14 mouse cellular contexts compared by ENCODE assay signal in genomic region chr1:172095202-172095601, GRCm38 (mm10). TPM values are rescaled to one million over a fixed set of nuclear protein-coding genes. Genes with fewer than 3 reads are reported as not detected.
A peak's percentile ranks its signal among the peaks of the same experiment; 100 is the strongest.
DNase-seq lines count a peak whose midpoint lies in the region; ATAC-seq and TF ChIP-seq lines count a peak whose summit lies in the region.
"Had no signal": no experiment of that assay in that cellular context is flagged by ENCODE, and none has a peak within 500 bp of the region (broad histone marks: within the 10 kb centered on the region; RNA-seq: fewer than 3 reads in every experiment).

No protein-coding gene starts in this region.

- WGBS in heart, embryonic 16.5 days: 36% methylated on average over 6 of the region's 6 CpGs
- 33% methylated on average over 6 of the region's 6 CpGs for WGBS in hindbrain, postnatal 0 days
- 17% methylated on average over 6 of the region's 6 CpGs for WGBS in midbrain, embryonic 14.5 days

- H3K36me3 ChIP-seq in heart, embryonic 16.5 days (ENCODE audit: control insufficient read depth, insufficient read depth): peaks cover 52% of the 10 kb centered on the region
- peaks cover 44% of the 10 kb centered on the region for H3K36me3 ChIP-seq in hindbrain, postnatal 0 days (ENCODE audit: insufficient read depth, low read length)
- H3K36me3 ChIP-seq in midbrain, embryonic 14.5 days (ENCODE audit: control insufficient read depth, insufficient read depth, low read length): peaks cover 81% of the 10 kb centered on the region

- no peaks in the 10 kb centered on the region for H3K9me3 ChIP-seq in heart, embryonic 16.5 days (replicated peaks; ENCODE audit: control insufficient read depth, low read length)
- H3K9me3 ChIP-seq in hindbrain, postnatal 0 days (ENCODE audit: low read length): no peaks in the 10 kb centered on the region
- H3K9me3 ChIP-seq in midbrain, embryonic 14.5 days (ENCODE audit: control insufficient read depth, low read length): no peaks in the 10 kb centered on the region
- H3K9me3 ChIP-seq: liver, embryonic 12.5 days had no signal

- H3K4me1 ChIP-seq in heart, embryonic 16.5 days (ENCODE audit: control insufficient read depth, insufficient read depth, low read length): peaks cover 15% of the 10 kb centered on the region
- peaks cover 2% of the 10 kb centered on the region; the same call in 1 of the 2 replicates for H3K4me1 ChIP-seq in bone marrow macrophage, adult 2 months (ENCODE audit: control insufficient read depth, insufficient read depth, low read length)
- no peaks in the 10 kb centered on the region for H3K4me1 ChIP-seq in hindbrain, postnatal 0 days (ENCODE audit: insufficient read depth, low read length)
- H3K4me1 ChIP-seq in midbrain, embryonic 14.5 days (ENCODE audit: control insufficient read depth, insufficient read depth, low read length): no peaks in the 10 kb centered on the region
- H3K4me1 ChIP-seq: liver, embryonic 12.5 days had no signal

- H3K4me3 ChIP-seq in heart, embryonic 16.5 days (ENCODE audit: low read length): no peak overlapping the region
- H3K4me3 ChIP-seq in bone marrow macrophage, adult 2 months (ENCODE audit: insufficient read depth, low read length): no peak overlapping the region
- H3K4me3 ChIP-seq in hindbrain, postnatal 0 days (ENCODE audit: low read length): no peak overlapping the region
- H3K4me3 ChIP-seq in midbrain, embryonic 14.5 days (replicated peaks; ENCODE audit: low read depth, low read length): no peak overlapping the region
- H3K4me3 ChIP-seq: liver, embryonic 12.5 days had no signal

- no peaks in the 10 kb centered on the region for H3K27me3 ChIP-seq in heart, embryonic 16.5 days (ENCODE audit: control insufficient read depth, insufficient read depth, low read length)
- H3K27me3 ChIP-seq in hindbrain, postnatal 0 days (ENCODE audit: insufficient read depth, low read length): no peaks in the 10 kb centered on the region
- no peaks in the 10 kb centered on the region for H3K27me3 ChIP-seq in midbrain, embryonic 14.5 days (ENCODE audit: control insufficient read depth, insufficient read depth, low read length)
- H3K27me3 ChIP-seq: liver, embryonic 12.5 days had no signal

- no peak for DNase-seq in heart, postnatal 25 days (ENCODE audit: low spot score)
- DNase-seq in hindbrain, postnatal 0 days (ENCODE audit: low spot score): no peak
- peak; percentile 44 for DNase-seq in midbrain, embryonic 14.5 days
- DNase-seq in right cerebral cortex, postnatal 14 days: no peak
- DNase-seq in spleen, postnatal 4 days (ENCODE audit: low spot score in 2 of 2): no peak
- DNase-seq: adrenal gland, postnatal 36 days; cerebellum, adult 18-20 months; forebrain, postnatal 0 days; gastrocnemius, postnatal 25 days had no signal

- no peak overlapping the region for H3K4me2 ChIP-seq in heart, embryonic 16.5 days (ENCODE audit: low read depth, low read length)
- H3K4me2 ChIP-seq in hindbrain, postnatal 0 days (ENCODE audit: low read depth, low read length): no peak overlapping the region
- no peak overlapping the region for H3K4me2 ChIP-seq in midbrain, embryonic 14.5 days (ENCODE audit: low read length)
- H3K4me2 ChIP-seq: liver, embryonic 12.5 days had no signal

- no peak for TF ChIP-seq POLR2A in bone marrow macrophage, adult 2 months (IDR thresholded peaks at IDR 0.05; ENCODE audit: borderline replicate concordance, low read depth, low read length)

- H3K27ac ChIP-seq in heart, embryonic 16.5 days (ENCODE audit: low read length): peak overlapping the region; percentile 68; the same call in 1 of the 2 replicates
- H3K27ac ChIP-seq in bone marrow macrophage, adult 2 months (ENCODE audit: insufficient read depth, low read depth, low read length): peak overlapping the region; percentile 60
- H3K27ac ChIP-seq in hindbrain, postnatal 0 days: no peak overlapping the region
- H3K27ac ChIP-seq in midbrain, embryonic 14.5 days (replicated peaks; ENCODE audit: low read depth, low read length): 0 out of 2 replicates have a peak overlapping the region, but pooled peaks have one; percentile 13
- H3K27ac ChIP-seq: liver, embryonic 12.5 days had no signal

- no peak for TF ChIP-seq CTCF in bone marrow macrophage, adult 2 months (IDR thresholded peaks at IDR 0.05; ENCODE audit: low read depth, low read length)
- no peak for TF ChIP-seq CTCF in hindbrain, postnatal 0 days (IDR thresholded peaks at IDR 0.05; ENCODE audit: low read depth)

- H3K9ac ChIP-seq in heart, embryonic 16.5 days (ENCODE audit: low read length): no peak overlapping the region
- no peak overlapping the region for H3K9ac ChIP-seq in hindbrain, postnatal 0 days (replicated peaks; ENCODE audit: low read length)
- H3K9ac ChIP-seq in midbrain, embryonic 14.5 days (replicated peaks; ENCODE audit: low read length): 0 out of 2 replicates have a peak overlapping the region, but pooled peaks have one; percentile 6
- H3K9ac ChIP-seq: forebrain, postnatal 0 days; liver, embryonic 12.5 days had no signal

- intact Hi-C loops in heart, postnatal 25 days (cut with DNase I): no loop called here

- ATAC-seq in heart, embryonic 16.5 days (replicated peaks; ENCODE audit: extremely low read depth, insufficient read depth, low FRiP score): peak; percentile 41; the same call in 1 of the 2 replicates
- ATAC-seq in hindbrain, postnatal 0 days: 0 out of 2 replicates have a peak, but pooled peaks have one; percentile 27
- peak; percentile 62; the same call in 1 of the 2 replicates for ATAC-seq in midbrain, embryonic 14.5 days (ENCODE audit: low FRiP score, low TSS enrichment)
- ATAC-seq: forebrain, postnatal 0 days; intestine, postnatal 0 days; liver, embryonic 12.5 days had no signal

RNA-seq across cellular contexts. Expression of gene Ncstn, which starts 12.6 kb away (rescaled TPM):
- polyA plus RNA-seq in heart, embryonic 16.5 days (2015; fragmentation: Nextera tagmentation; extraction: Ambion mirVana): 106 and 109 TPM in 2 replicates
- 10 to 100 TPM; 42.8 to 44.4 TPM for total RNA-seq in heart, postnatal 25 days (2021)
- 142 and 144 TPM in 2 replicates for polyA plus RNA-seq in bone marrow macrophage, adult 2 months (2012; ENCODE audit: insufficient read depth, insufficient read length, missing spikeins)
- total RNA-seq in hindbrain, postnatal 0 days (2014; rRNA removed): 77.5 and 86.9 TPM in 2 replicates
- polyA plus RNA-seq in hindbrain, postnatal 0 days (2015; fragmentation: Nextera tagmentation; extraction: Ambion mirVana): 95.0 and 101 TPM in 2 replicates
- polyA plus RNA-seq in midbrain, embryonic 14.5 days (2014; fragmentation: Nextera tagmentation; extraction: Ambion mirVana): 97.7 and 117 TPM in 2 replicates

RNA-seq across cellular contexts. Expression of gene Copa, which starts 12.9 kb away (rescaled TPM):
- polyA plus RNA-seq in heart, embryonic 16.5 days (2015; fragmentation: Nextera tagmentation; extraction: Ambion mirVana): 170 and 179 TPM in 2 replicates
- total RNA-seq in heart, postnatal 25 days (2021): 100 to 1,000 TPM; 104 to 113 TPM
- polyA plus RNA-seq in bone marrow macrophage, adult 2 months (2012; ENCODE audit: insufficient read depth, insufficient read length, missing spikeins): 159 and 167 TPM in 2 replicates
- total RNA-seq in hindbrain, postnatal 0 days (2014; rRNA removed): 189 and 191 TPM in 2 replicates
- 136 and 142 TPM in 2 replicates for polyA plus RNA-seq in hindbrain, postnatal 0 days (2015; fragmentation: Nextera tagmentation; extraction: Ambion mirVana)
- polyA plus RNA-seq in midbrain, embryonic 14.5 days (2014; fragmentation: Nextera tagmentation; extraction: Ambion mirVana): 96.5 and 188 TPM in 2 replicates

RNA-seq across cellular contexts. Expression of gene Pex19, which starts 31.4 kb away (rescaled TPM):
- 130 and 135 TPM in 2 replicates for polyA plus RNA-seq in heart, embryonic 16.5 days (2015; fragmentation: Nextera tagmentation; extraction: Ambion mirVana)
- total RNA-seq in heart, postnatal 25 days (2021): 100 to 1,000 TPM; 120 to 122 TPM
- 56.7 and 64.1 TPM in 2 replicates for polyA plus RNA-seq in bone marrow macrophage, adult 2 months (2012; ENCODE audit: insufficient read depth, insufficient read length, missing spikeins)
- total RNA-seq in hindbrain, postnatal 0 days (2014; rRNA removed): 185 and 203 TPM in 2 replicates
- 140 and 144 TPM in 2 replicates for polyA plus RNA-seq in hindbrain, postnatal 0 days (2015; fragmentation: Nextera tagmentation; extraction: Ambion mirVana)
- 122 and 156 TPM in 2 replicates for polyA plus RNA-seq in midbrain, embryonic 14.5 days (2014; fragmentation: Nextera tagmentation; extraction: Ambion mirVana)

RNA-seq across cellular contexts. Expression of gene Nhlh1, which starts 37.8 kb away (rescaled TPM):
- polyA plus RNA-seq in heart, embryonic 16.5 days (2015; fragmentation: Nextera tagmentation; extraction: Ambion mirVana): not detected in 2 replicates
- total RNA-seq in heart, postnatal 25 days (2021): not detected
- polyA plus RNA-seq in bone marrow macrophage, adult 2 months (2012; ENCODE audit: insufficient read depth, insufficient read length, missing spikeins): not detected in 2 replicates
- total RNA-seq in hindbrain, postnatal 0 days (2014; rRNA removed): 13.3 and 17.3 TPM in 2 replicates
- 2.3 and 2.4 TPM in 2 replicates for polyA plus RNA-seq in hindbrain, postnatal 0 days (2015; fragmentation: Nextera tagmentation; extraction: Ambion mirVana)
- polyA plus RNA-seq in midbrain, embryonic 14.5 days (2014; fragmentation: Nextera tagmentation; extraction: Ambion mirVana): 3.6 and 5.5 TPM in 2 replicates
- total RNA-seq: adrenal gland, postnatal 36 days; gastrocnemius, postnatal 25 days; megakaryocyte-erythroid progenitor cell, adult 5-6 weeks had no signal
- polyA plus RNA-seq: intestine, postnatal 0 days; liver, embryonic 12.5 days had no signal

RNA-seq across cellular contexts. Expression of gene Dcaf8, which starts 52.7 kb away (rescaled TPM):
- polyA plus RNA-seq in heart, embryonic 16.5 days (2015; fragmentation: Nextera tagmentation; extraction: Ambion mirVana): 117 and 129 TPM in 2 replicates
- total RNA-seq in heart, postnatal 25 days (2021): 100 to 1,000 TPM; 109 to 114 TPM
- polyA plus RNA-seq in bone marrow macrophage, adult 2 months (2012; ENCODE audit: insufficient read depth, insufficient read length, missing spikeins): 73.2 and 78.3 TPM in 2 replicates
- 67.1 and 73.0 TPM in 2 replicates for total RNA-seq in hindbrain, postnatal 0 days (2014; rRNA removed)
- polyA plus RNA-seq in hindbrain, postnatal 0 days (2015; fragmentation: Nextera tagmentation; extraction: Ambion mirVana): 73.1 and 79.1 TPM in 2 replicates
- 63.5 and 79.8 TPM in 2 replicates for polyA plus RNA-seq in midbrain, embryonic 14.5 days (2014; fragmentation: Nextera tagmentation; extraction: Ambion mirVana)
